Mouse (Mus musculus): Measurements from ENCODE around the gene Nav1.

DNA sequence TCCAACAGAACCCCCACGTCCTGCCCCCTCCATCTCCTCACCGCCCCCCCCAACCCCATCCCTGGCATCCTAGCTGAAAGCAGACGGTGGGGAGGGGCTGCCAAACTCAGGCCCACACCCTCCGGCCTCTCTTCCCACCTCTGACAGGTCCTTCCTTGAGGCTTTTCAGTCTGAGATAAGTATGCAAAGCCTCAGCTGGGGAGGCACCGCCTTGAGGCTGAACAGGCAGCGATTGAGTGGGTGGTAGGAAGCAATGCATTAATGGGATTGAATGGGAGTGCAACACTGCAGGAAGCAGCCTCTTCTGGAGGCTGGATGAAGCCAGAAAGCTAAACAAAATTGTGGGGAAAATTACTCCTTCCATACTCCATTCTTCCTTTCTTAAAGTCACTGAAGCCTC lies 45.8 kb downstream of the Nav1 start:
- TF ChIP-seq CTCF (IDR thresholded peaks at IDR 0.05; ENCODE audit: extremely low read depth, insufficient read depth, insufficient read length, insufficient replicate concordance), result no peak
- no peak for TF ChIP-seq POLR2A (IDR thresholded peaks at IDR 0.05; ENCODE audit: low read depth, low read length)
